Mouse (Mus musculus) lung, embryonic 16.5 days (tissue): ENCODE results near the gene C1ql4. TPM values are rescaled to one million over a fixed set of nuclear protein-coding genes. Genes with fewer than 3 reads are reported as not detected.
"Not testable (repeated sequence)": the region's sequence is repeated elsewhere in the genome, so short reads cannot be mapped to it uniquely, and the experiment has no call there.

ENCODE experiments used
- ATAC-seq: fragments of 200-750 bp; cut with Nextera tagmentation; 2 replicates; pipeline ENCODE4 v1.8.0; 2017; ENCODE audit warnings: low read depth, mild to moderate bottlenecking, moderate library complexity
- H3K27ac ChIP-seq: fragments of 300-500 bp; sonication (generic); 2 replicates; pipeline ENCODE4 v1.5.1; 2014; ENCODE audit warnings: mild to moderate bottlenecking, control low read depth, low read length
- H3K27me3 ChIP-seq: fragments of 300-500 bp; sonication (generic); 2 replicates; pipeline ENCODE4 v1.6.1; 2014; ENCODE audit warnings: low read depth, low read length, mixed read lengths; ENCODE audit not compliant: control insufficient read depth, insufficient read depth
- H3K36me3 ChIP-seq: fragments of 300-500 bp; sonication (generic); 2 replicates; pipeline ENCODE4 v1.6.1; 2014; ENCODE audit warnings: low read length; ENCODE audit not compliant: control insufficient read depth, insufficient read depth
- H3K4me1 ChIP-seq: fragments of 300-500 bp; sonication (generic); replicated peaks from 2 replicates; pipeline ENCODE4 v1.6.1; 2014; ENCODE audit warnings: low read length, mixed read lengths; ENCODE audit not compliant: control insufficient read depth, insufficient read depth
- H3K4me2 ChIP-seq: fragments of 300-500 bp; sonication (generic); 2 replicates; pipeline ENCODE4 v1.6.1; 2014; ENCODE audit warnings: low read depth, low read length, control low read depth
- H3K4me3 ChIP-seq: fragments of 300-500 bp; sonication (generic); 2 replicates; pipeline ENCODE4 v1.5.1; 2014; ENCODE audit warnings: mild to moderate bottlenecking, low read length, control low read depth
- H3K9ac ChIP-seq: fragments of 300-500 bp; sonication (generic); 2 replicates; pipeline ENCODE4 v1.6.1; 2014; ENCODE audit warnings: low read length, control low read depth
- H3K9me3 ChIP-seq: fragments of 300-500 bp; sonication (generic); 2 replicates; pipeline ENCODE4 v1.6.1; 2016; ENCODE audit warnings: low read length; ENCODE audit not compliant: control insufficient read depth
- WGBS: fragments of 180-500 bp; shearing (Covaris S2); extraction: QIAGEN DNeasy Blood & Tissue Kit; methylation state at CpG from one replicate; pipeline ENCODE4 v1.1.7; 2014; 5-methylcytosine and 5-hydroxymethylcytosine counted together
- polyA plus RNA-seq: library from polyadenylated mRNA; unstranded; fragments of >200 nt; fragmentation: Nextera tagmentation; extraction: Ambion mirVana; gene quantifications from 2 replicates; pipeline ENCODE4 v1.2.1, GENCODE M21; 2015

C1ql4 gene
- polyA plus RNA-seq, 1 experiment from 2014 or later: not detected

- peaks cover 26% of the 10 kb centered on the region for H3K36me3 ChIP-seq
- H3K4me3 ChIP-seq: no peak overlapping the region
- H3K9me3 ChIP-seq: no peaks in the 10 kb centered on the region
- 63% methylated on average over 9 of the region's 9 CpGs for WGBS
- H3K4me2 ChIP-seq: no peak overlapping the region
- 0 out of 2 replicates have a peak, but pooled peaks have one; percentile 34 for ATAC-seq
- H3K27ac ChIP-seq: no peak overlapping the region
- no peak overlapping the region for H3K9ac ChIP-seq
- H3K4me1 ChIP-seq: peaks cover 12% of the 10 kb centered on the region
- peaks cover 36% of the 10 kb centered on the region for H3K27me3 ChIP-seq
These were observed 4.4 kb downstream of the C1ql4 start for GRCm38 (mm10) chr15:99083258-99083657.

GRCm38 (mm10) chr15:99082840-99083239 is 4.8 kb downstream of the C1ql4 start:
- Histone ChIP-seq H3K9me3 (no peaks in the 10 kb centered on the region), H3K27ac (no peak overlapping the region), H3K27me3 (peaks cover 32% of the 10 kb centered on the region), H3K4me1 (peaks cover 13% of the 10 kb centered on the region), H3K36me3 (peaks cover 29% of the 10 kb centered on the region), H3K9ac (no peak overlapping the region), H3K4me2 (no peak overlapping the region), H3K4me3 (no peak overlapping the region)
- whole genome bisulfite sequencing: 84% methylated on average over 16 of the region's 16 CpGs
- ATAC-seq: no peak

- Histone ChIP-seq H3K27me3 (peaks cover 27% of the 10 kb centered on the region), H3K4me1 (peaks cover 15% of the 10 kb centered on the region), H3K36me3 (peaks cover 29% of the 10 kb centered on the region), H3K27ac (no peak overlapping the region), H3K4me3 (no peak overlapping the region), H3K9ac (no peak overlapping the region), H3K4me2 (no peak overlapping the region), H3K9me3 (no peaks in the 10 kb centered on the region)
- no peak for ATAC-seq
- WGBS: 95% methylated on average over 12 of the region's 12 CpGs
These were observed 5.3 kb downstream of the C1ql4 start for GRCm38 (mm10) chr15:99082322-99082721.

- Histone ChIP-seq H3K4me3 (no peak overlapping the region), H3K36me3 (peaks cover 33% of the 10 kb centered on the region), H3K4me1 (peaks cover 26% of the 10 kb centered on the region), H3K9ac (no peak overlapping the region), H3K4me2 (no peak overlapping the region), H3K27me3 (peaks cover 7% of the 10 kb centered on the region), H3K9me3 (no peaks in the 10 kb centered on the region), H3K27ac (no peak overlapping the region)
- WGBS: 69% methylated on average over 3 of the region's 3 CpGs
- no peak for ATAC-seq
These were observed 7.8 kb downstream of the C1ql4 start for GRCm38 (mm10) chr15:99079804-99080203.

- peaks cover 21% of the 10 kb centered on the region for H3K4me1 ChIP-seq
- 65% methylated on average over 15 of the region's 15 CpGs for WGBS
- no peak overlapping the region for H3K4me3 ChIP-seq
- H3K9me3 ChIP-seq: no peaks in the 10 kb centered on the region
- ATAC-seq: no peak
- H3K27ac ChIP-seq: no peak overlapping the region
- H3K9ac ChIP-seq: no peak overlapping the region
- H3K27me3 ChIP-seq: no peaks in the 10 kb centered on the region; the same call in 1 of the 2 replicates
- no peak overlapping the region for H3K4me2 ChIP-seq
- H3K36me3 ChIP-seq: peaks cover 33% of the 10 kb centered on the region
These were observed 9.3 kb downstream of the C1ql4 start for GRCm38 (mm10) chr15:99078181-99078910.

GRCm38 (mm10) chr15:99076011-99076410 is 11.6 kb downstream of the C1ql4 start:
- H3K9ac ChIP-seq, H3K9me3 ChIP-seq, ATAC-seq, H3K27ac ChIP-seq, H3K27me3 ChIP-seq: not testable (repeated sequence)
- Histone ChIP-seq H3K4me3 (peak overlapping the region; percentile 80), H3K4me2 (peak overlapping the region; percentile 91), H3K36me3 (peaks cover 14% of the 10 kb centered on the region), H3K4me1 (peaks cover 21% of the 10 kb centered on the region)
- 94% methylated on average over 3 of the region's 3 CpGs for WGBS

- no peaks in the 10 kb centered on the region for H3K9me3 ChIP-seq
- peaks cover 21% of the 10 kb centered on the region for H3K4me1 ChIP-seq
- ATAC-seq: peak; percentile 99
- H3K27ac ChIP-seq: peak overlapping the region; percentile 93
- H3K27me3 ChIP-seq: no peaks in the 10 kb centered on the region
- peak overlapping the region; percentile 84 for H3K9ac ChIP-seq
- H3K36me3 ChIP-seq: peaks cover 11% of the 10 kb centered on the region
- peak overlapping the region; percentile 91 for H3K4me2 ChIP-seq
- under 1% methylated on average over 44 of the region's 44 CpGs for WGBS
- H3K4me3 ChIP-seq: peak overlapping the region; percentile 80
These were observed 12.8 kb downstream of the C1ql4 start for GRCm38 (mm10) chr15:99074600-99075333.

DNA sequence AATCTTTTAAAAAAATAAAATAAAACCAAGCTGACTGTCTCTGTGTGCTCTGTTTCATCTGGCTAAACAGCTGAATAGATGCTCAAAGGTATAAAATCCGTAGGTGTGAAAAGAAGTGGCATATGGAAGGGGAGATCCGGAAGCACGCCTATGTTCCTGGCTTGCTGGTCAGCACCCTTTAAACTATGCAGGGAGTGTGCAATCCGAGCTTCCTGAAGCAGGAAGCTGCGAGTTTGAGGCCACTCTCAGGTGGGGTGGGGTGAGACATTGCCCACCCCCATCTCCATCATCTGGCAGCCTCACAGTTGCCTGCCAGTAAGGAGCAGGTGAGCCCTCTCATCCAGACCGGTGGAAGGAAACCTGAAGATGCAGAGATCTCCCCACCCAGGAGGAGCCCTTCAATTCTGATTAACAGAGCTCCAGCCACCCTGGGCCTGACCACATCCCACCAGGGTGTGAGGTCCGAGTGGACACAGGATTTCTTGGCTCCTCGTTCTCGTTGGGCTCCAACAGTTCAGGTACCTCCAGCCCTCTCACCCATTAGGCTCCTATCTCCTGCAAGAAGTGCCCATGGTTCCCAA is 13.5 kb downstream of the C1ql4 start, which contains the start of gene Troap:
Gene Troap, plus strand, starts transcription at position 557 of the 581 bp plus-strand sequence.
- WGBS: 12% methylated on average over 9 of the region's 9 CpGs
- Histone ChIP-seq H3K27me3 (no peaks in the 10 kb centered on the region), H3K4me3 (peak within 1 kb of the TSS; percentile 80), H3K9me3 (no peaks in the 10 kb centered on the region), H3K27ac (peak within 1 kb of the TSS; percentile 93), H3K4me2 (peak within 1 kb of the TSS; percentile 91), H3K36me3 (peaks cover 11% of the 10 kb centered on the region), H3K9ac (peak within 1 kb of the TSS; percentile 84), H3K4me1 (peaks cover 21% of the 10 kb centered on the region)
- ATAC-seq: peak; percentile 41

- peaks cover 16% of the 10 kb centered on the region for H3K4me1 ChIP-seq
- no peak overlapping the region for H3K27ac ChIP-seq
- H3K36me3 ChIP-seq: peaks cover 1% of the 10 kb centered on the region
- no peaks in the 10 kb centered on the region for H3K9me3 ChIP-seq
- 84% methylated on average over 1 of the region's 1 CpGs for WGBS
- H3K4me3 ChIP-seq: no peak overlapping the region
- H3K9ac ChIP-seq: no peak overlapping the region
- ATAC-seq: no peak
- no peaks in the 10 kb centered on the region for H3K27me3 ChIP-seq
- H3K4me2 ChIP-seq: no peak overlapping the region
These were observed 15.6 kb downstream of the C1ql4 start for GRCm38 (mm10) chr15:99071988-99072387.
